Mouse (Mus musculus): ENCODE data around the gene Speer4f2. TPM values are rescaled to one million over a fixed set of nuclear protein-coding genes. Genes with fewer than 3 reads are reported as not detected.
"Not testable (repeated sequence)": the region's sequence is repeated elsewhere in the genome, so short reads cannot be mapped to it uniquely, and the experiment has no call there.

Gene Speer4f2
- not detected in 2 replicates for polyA plus RNA-seq (2014; fragmentation: Nextera tagmentation; extraction: Ambion mirVana)

- not testable (repeated sequence) for H3K9me3 ChIP-seq (ENCODE audit: control insufficient read depth, low read length); H3K9ac ChIP-seq (ENCODE audit: low read depth, low read length); H3K4me2 ChIP-seq (replicated peaks; ENCODE audit: low read depth, low read length); H3K27me3 ChIP-seq (ENCODE audit: control insufficient read depth, insufficient read depth, low read length); H3K36me3 ChIP-seq (ENCODE audit: control insufficient read depth, insufficient read depth, low read length); H3K27ac ChIP-seq (ENCODE audit: low read depth, low read length); ATAC-seq (ENCODE audit: low FRiP score, low TSS enrichment); H3K4me1 ChIP-seq (ENCODE audit: control insufficient read depth, insufficient read depth, low read length); H3K4me3 ChIP-seq (ENCODE audit: low read length)
- WGBS = 83% methylated on average over 1 of the region's 1 CpGs
These were observed at the start of gene Speer4f2 for GRCm38 (mm10) chr5:17372880-17373279. TSS of gene Speer4f2 (plus strand) at chr5:17373180.

- ATAC-seq (ENCODE audit: low FRiP score, low TSS enrichment) = no peak
- H3K9me3 ChIP-seq (ENCODE audit: control insufficient read depth, low read length) = no peaks in the 10 kb centered on the region
- H3K4me3 ChIP-seq (ENCODE audit: low read length) = no peak overlapping the region
- H3K9ac ChIP-seq (ENCODE audit: low read depth, low read length) = no peak overlapping the region
- H3K27ac ChIP-seq (ENCODE audit: low read depth, low read length) = no peak overlapping the region
- H3K36me3 ChIP-seq (ENCODE audit: control insufficient read depth, insufficient read depth, low read length) = no peaks in the 10 kb centered on the region
- WGBS = 24% methylated on average over 2 of the region's 2 CpGs
- no peak overlapping the region for H3K4me2 ChIP-seq (replicated peaks; ENCODE audit: low read depth, low read length)
- no peaks in the 10 kb centered on the region for H3K4me1 ChIP-seq (ENCODE audit: control insufficient read depth, insufficient read depth, low read length)
- H3K27me3 ChIP-seq (ENCODE audit: control insufficient read depth, insufficient read depth, low read length) = no peaks in the 10 kb centered on the region
These were observed 43.9 kb upstream of the Speer4f2 start for GRCm38 (mm10) chr5:17328946-17329566.

GRCm38 (mm10) chr5:17334836-17335235, 38.1 kb upstream of the Speer4f2 start:
- H3K27ac ChIP-seq (ENCODE audit: low read depth, low read length) = no peak overlapping the region
- WGBS = 70% methylated on average over 1 of the region's 1 CpGs
- H3K4me1 ChIP-seq (ENCODE audit: control insufficient read depth, insufficient read depth, low read length) = no peaks in the 10 kb centered on the region
- H3K36me3 ChIP-seq (ENCODE audit: control insufficient read depth, insufficient read depth, low read length) = no peaks in the 10 kb centered on the region
- ATAC-seq (ENCODE audit: low FRiP score, low TSS enrichment) = no peak
- H3K4me2 ChIP-seq (replicated peaks; ENCODE audit: low read depth, low read length) = no peak overlapping the region
- H3K4me3 ChIP-seq (ENCODE audit: low read length) = no peak overlapping the region
- no peak overlapping the region for H3K9ac ChIP-seq (ENCODE audit: low read depth, low read length)
- no peaks in the 10 kb centered on the region for H3K9me3 ChIP-seq (ENCODE audit: control insufficient read depth, low read length)
- no peaks in the 10 kb centered on the region for H3K27me3 ChIP-seq (ENCODE audit: control insufficient read depth, insufficient read depth, low read length)

GRCm38 (mm10) chr5:17345741-17346140, 27.2 kb upstream of the Speer4f2 start:
- H3K27ac ChIP-seq (ENCODE audit: low read depth, low read length); H3K4me2 ChIP-seq (replicated peaks; ENCODE audit: low read depth, low read length); H3K27me3 ChIP-seq (ENCODE audit: control insufficient read depth, insufficient read depth, low read length); ATAC-seq (ENCODE audit: low FRiP score, low TSS enrichment); H3K36me3 ChIP-seq (ENCODE audit: control insufficient read depth, insufficient read depth, low read length); H3K4me3 ChIP-seq (ENCODE audit: low read length); H3K9me3 ChIP-seq (ENCODE audit: control insufficient read depth, low read length); H3K9ac ChIP-seq (ENCODE audit: low read depth, low read length); H3K4me1 ChIP-seq (ENCODE audit: control insufficient read depth, insufficient read depth, low read length): not testable (repeated sequence)
- 73% methylated on average over 2 of the region's 2 CpGs for WGBS

DNA sequence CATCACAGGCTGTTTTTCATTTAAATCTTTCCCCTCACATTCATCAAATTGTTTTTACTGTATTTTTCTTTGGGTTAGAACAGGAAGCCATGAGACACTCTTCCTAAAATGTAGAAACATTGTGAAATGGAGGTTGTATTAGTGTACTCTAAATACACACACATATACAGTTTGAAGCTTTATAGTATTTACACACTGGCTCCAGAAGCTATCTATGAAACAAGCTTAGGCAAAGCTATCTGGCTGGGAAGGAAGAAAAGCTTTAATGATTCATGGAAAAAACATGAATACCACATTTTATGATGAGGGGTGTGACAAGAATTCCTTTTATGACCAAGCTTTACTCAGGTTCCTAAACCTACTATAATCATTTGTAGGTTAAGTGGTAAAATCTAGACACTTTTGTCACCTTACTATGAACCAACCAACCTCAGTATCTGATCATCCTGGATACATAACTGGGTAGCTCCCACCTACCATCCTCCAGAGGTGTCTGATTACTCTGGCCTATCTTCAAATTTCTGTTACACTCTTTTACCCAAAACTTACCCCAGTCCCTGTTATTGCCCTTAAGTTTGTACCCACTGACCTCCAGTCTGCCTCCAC, 13.5 kb upstream of the Speer4f2 start:
- H3K27ac ChIP-seq (ENCODE audit: low read depth, low read length) = no peak overlapping the region
- no peak for ATAC-seq (ENCODE audit: low FRiP score, low TSS enrichment)
- H3K9me3 ChIP-seq (ENCODE audit: control insufficient read depth, low read length) = no peaks in the 10 kb centered on the region
- H3K27me3 ChIP-seq (ENCODE audit: control insufficient read depth, insufficient read depth, low read length) = no peaks in the 10 kb centered on the region
- no peaks in the 10 kb centered on the region for H3K4me1 ChIP-seq (ENCODE audit: control insufficient read depth, insufficient read depth, low read length)
- no peaks in the 10 kb centered on the region for H3K36me3 ChIP-seq (ENCODE audit: control insufficient read depth, insufficient read depth, low read length)
- no peak overlapping the region for H3K9ac ChIP-seq (ENCODE audit: low read depth, low read length)
- no peak overlapping the region for H3K4me3 ChIP-seq (ENCODE audit: low read length)
- no peak overlapping the region for H3K4me2 ChIP-seq (replicated peaks; ENCODE audit: low read depth, low read length)

GRCm38 (mm10) chr5:17389926-17390325, 16.9 kb downstream of the Speer4f2 start:
- Histone ChIP-seq H3K36me3 (ENCODE audit: control insufficient read depth, insufficient read depth, low read length) (no peaks in the 10 kb centered on the region), H3K9me3 (ENCODE audit: control insufficient read depth, low read length) (no peaks in the 10 kb centered on the region), H3K27me3 (ENCODE audit: control insufficient read depth, insufficient read depth, low read length) (no peaks in the 10 kb centered on the region), H3K4me2 (replicated peaks; ENCODE audit: low read depth, low read length) (no peak overlapping the region), H3K27ac (ENCODE audit: low read depth, low read length) (no peak overlapping the region; the same call in 1 of the 2 replicates), H3K9ac (ENCODE audit: low read depth, low read length) (no peak overlapping the region), H3K4me3 (ENCODE audit: low read length) (no peak overlapping the region), H3K4me1 (ENCODE audit: control insufficient read depth, insufficient read depth, low read length) (no peaks in the 10 kb centered on the region)
- WGBS = 54% methylated on average over 7 of the region's 7 CpGs
- no peak for ATAC-seq (ENCODE audit: low FRiP score, low TSS enrichment)

DNA sequence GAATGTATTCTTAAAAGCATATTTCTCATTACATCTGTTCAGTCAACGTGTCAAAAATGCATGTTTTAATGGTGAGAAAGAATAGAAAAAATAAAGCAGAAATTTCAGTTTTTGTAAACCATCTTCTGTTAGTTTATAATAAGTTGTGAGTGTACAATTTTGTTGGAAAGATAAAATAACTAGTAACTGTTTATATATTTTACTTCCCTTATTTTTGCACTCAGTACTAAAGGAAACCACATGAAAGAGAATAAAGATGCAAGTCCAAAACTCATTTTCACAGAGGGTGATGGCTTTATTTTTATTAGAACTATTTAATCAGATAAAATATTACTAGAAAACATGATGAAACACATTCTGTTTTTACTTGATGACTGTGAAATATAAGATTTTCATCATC, 18.2 kb downstream of the Speer4f2 start:
- no peak overlapping the region for H3K9ac ChIP-seq (ENCODE audit: low read depth, low read length)
- no peak overlapping the region for H3K4me3 ChIP-seq (ENCODE audit: low read length)
- no peaks in the 10 kb centered on the region for H3K36me3 ChIP-seq (ENCODE audit: control insufficient read depth, insufficient read depth, low read length)
- no peak overlapping the region for H3K27ac ChIP-seq (ENCODE audit: low read depth, low read length)
- no peaks in the 10 kb centered on the region for H3K27me3 ChIP-seq (ENCODE audit: control insufficient read depth, insufficient read depth, low read length)
- WGBS = 84% methylated on average over 1 of the region's 1 CpGs
- no peaks in the 10 kb centered on the region for H3K9me3 ChIP-seq (ENCODE audit: control insufficient read depth, low read length)
- H3K4me2 ChIP-seq (replicated peaks; ENCODE audit: low read depth, low read length) = no peak overlapping the region
- H3K4me1 ChIP-seq (ENCODE audit: control insufficient read depth, insufficient read depth, low read length) = no peaks in the 10 kb centered on the region
- ATAC-seq (ENCODE audit: low FRiP score, low TSS enrichment) = no peak

DNA sequence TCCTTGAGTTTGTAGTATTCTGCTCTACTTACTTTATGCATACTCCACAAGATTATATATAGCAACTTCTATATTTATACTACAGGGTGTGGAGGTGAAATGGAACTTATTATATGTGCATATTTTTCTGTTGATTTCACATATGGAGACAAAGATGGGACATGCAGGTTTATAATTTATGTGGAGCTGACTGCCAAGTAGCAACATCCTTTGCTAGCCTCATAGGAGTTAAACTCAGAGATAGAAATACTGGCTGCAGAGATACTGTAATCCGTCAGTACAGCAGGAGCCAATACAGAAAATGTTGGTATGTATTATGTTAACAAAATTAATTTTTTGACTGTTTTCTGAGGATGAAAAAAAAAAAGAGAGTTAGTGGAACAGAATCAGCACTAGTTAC, 27.6 kb downstream of the Speer4f2 start:
- no peaks in the 10 kb centered on the region for H3K36me3 ChIP-seq (ENCODE audit: control insufficient read depth, insufficient read depth, low read length)
- no peaks in the 10 kb centered on the region for H3K9me3 ChIP-seq (ENCODE audit: control insufficient read depth, low read length)
- ATAC-seq (ENCODE audit: low FRiP score, low TSS enrichment) = no peak
- H3K4me2 ChIP-seq (replicated peaks; ENCODE audit: low read depth, low read length) = no peak overlapping the region
- no peak overlapping the region for H3K4me3 ChIP-seq (ENCODE audit: low read length)
- WGBS = 86% methylated on average over 1 of the region's 1 CpGs
- H3K27ac ChIP-seq (ENCODE audit: low read depth, low read length) = no peak overlapping the region
- no peaks in the 10 kb centered on the region for H3K4me1 ChIP-seq (ENCODE audit: control insufficient read depth, insufficient read depth, low read length)
- no peaks in the 10 kb centered on the region for H3K27me3 ChIP-seq (ENCODE audit: control insufficient read depth, insufficient read depth, low read length)
- H3K9ac ChIP-seq (ENCODE audit: low read depth, low read length) = no peak overlapping the region

DNA sequence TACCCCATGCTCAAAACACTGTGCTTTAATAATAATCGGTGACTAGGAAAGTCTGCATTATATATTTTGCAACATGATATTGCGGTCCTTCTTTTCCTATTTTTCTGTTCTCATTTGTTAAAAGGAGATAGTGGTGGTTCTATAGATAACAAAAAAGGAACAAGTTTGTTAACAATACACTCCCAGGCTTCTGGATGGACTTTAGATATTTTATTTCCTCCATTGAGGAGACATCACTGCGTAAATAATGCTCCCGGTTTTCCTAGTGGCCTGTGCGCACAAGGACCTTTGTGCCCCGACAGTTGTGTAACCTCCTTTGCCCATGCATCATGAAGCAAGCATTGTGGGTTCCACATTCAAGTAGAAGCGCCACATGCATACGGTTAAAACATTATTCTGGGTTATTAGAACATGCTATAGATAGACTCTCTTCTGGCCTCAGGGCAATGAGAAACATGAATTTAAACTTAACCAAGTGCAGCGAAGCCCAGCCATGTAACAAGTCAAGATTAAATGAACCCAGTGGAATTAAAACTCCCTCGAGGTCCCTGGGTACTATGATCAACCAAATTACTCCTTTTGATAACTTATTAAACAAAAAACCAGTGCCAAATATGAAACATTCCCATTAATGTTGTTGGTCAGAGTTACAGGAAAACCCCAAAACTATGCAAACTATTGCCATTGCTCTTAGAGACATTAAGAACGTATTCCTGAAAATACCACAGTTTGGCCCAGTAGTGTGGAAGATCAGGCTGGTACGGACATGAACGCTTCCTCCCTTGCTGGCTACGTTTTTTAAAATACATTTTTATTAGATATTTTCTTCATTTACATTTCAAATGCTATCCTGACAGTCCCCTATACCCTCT, 28.5 kb downstream of the Speer4f2 start:
- H3K4me2 ChIP-seq (replicated peaks; ENCODE audit: low read depth, low read length) = no peak overlapping the region
- ATAC-seq (ENCODE audit: low FRiP score, low TSS enrichment) = no peak
- WGBS = 85% methylated on average over 14 of the region's 14 CpGs

More for the DNA sequence above, 28.5 kb downstream of the Speer4f2 start:
- Histone ChIP-seq H3K4me1 (ENCODE audit: control insufficient read depth, insufficient read depth, low read length) (no peaks in the 10 kb centered on the region), H3K9ac (ENCODE audit: low read depth, low read length) (no peak overlapping the region), H3K4me3 (ENCODE audit: low read length) (no peak overlapping the region), H3K27me3 (ENCODE audit: control insufficient read depth, insufficient read depth, low read length) (no peaks in the 10 kb centered on the region), H3K9me3 (ENCODE audit: control insufficient read depth, low read length) (no peaks in the 10 kb centered on the region), H3K27ac (ENCODE audit: low read depth, low read length) (no peak overlapping the region), H3K36me3 (ENCODE audit: control insufficient read depth, insufficient read depth, low read length) (no peaks in the 10 kb centered on the region)

Measured in kidney, embryonic 14.5 days (tissue).